Mouse (Mus musculus) brain, embryonic 14.5 days (tissue): ENCODE measurements around the gene Scamp3.

ENCODE experiments used
- CTCF ChIP-seq: fragments of 200-500 bp; IDR thresholded peaks from 2 replicates; pipeline ENCODE4 v1.5.1; 2012; ENCODE audit warnings: inconsistent platforms, mild to moderate bottlenecking, moderate library complexity, borderline replicate concordance; ENCODE audit not compliant: insufficient read depth, insufficient read length; ENCODE audit errors: extremely low read depth
- POLR2A ChIP-seq: fragments of 200-500 bp; IDR thresholded peaks from 2 replicates; pipeline ENCODE4 v1.6.1; 2012; ENCODE audit warnings: mild to moderate bottlenecking, inconsistent platforms, borderline replicate concordance; ENCODE audit not compliant: poor library complexity, insufficient read depth, insufficient read length, severe bottlenecking; ENCODE audit errors: extremely low read depth

DNA sequence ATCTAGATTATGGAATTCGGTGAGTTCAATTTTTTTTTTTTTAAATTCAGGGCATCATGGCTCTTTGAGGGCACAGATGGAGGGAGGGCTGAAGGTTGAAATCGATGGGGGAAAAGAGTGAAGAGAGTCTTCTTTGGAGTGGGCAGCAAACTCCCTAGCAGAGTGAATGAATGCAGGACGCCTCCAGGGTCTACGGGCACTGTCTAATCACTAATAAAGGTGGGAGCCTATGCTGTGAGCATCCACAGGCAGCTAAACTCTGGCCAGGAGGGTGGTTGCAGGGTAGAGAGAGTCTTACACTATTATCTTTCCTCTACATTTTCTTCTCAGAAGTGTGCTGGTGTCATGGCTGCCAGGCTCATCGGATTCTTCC lies 25.9 kb downstream of the Scamp3 start:
- TF ChIP-seq CTCF, result no peak
- no peak for TF ChIP-seq POLR2A
